Mouse (Mus musculus) limb, embryonic 14.5 days (tissue): ENCODE data around the gene Cntnap5a. TPM values are rescaled to one million over a fixed set of nuclear protein-coding genes. Genes with fewer than 3 reads are reported as not detected.

Source experiments
- ATAC-seq: fragments of 200-750 bp; cut with Nextera tagmentation; 2 replicates; pipeline ENCODE4 v1.8.0; 2017; ENCODE audit warnings: low read depth, moderate number of reproducible peaks, moderate TSS enrichment; ENCODE audit not compliant: low FRiP score
- DNase-seq: peaks from one replicate; pipeline ENCODE4 v3.0.0-alpha.2; 2015; ENCODE audit warnings: low spot score
- H3K27ac ChIP-seq: fragments of 300-500 bp; sonication (generic); replicated peaks from 2 replicates; pipeline ENCODE4 v1.5.1; 2014; ENCODE audit warnings: low read depth, mild to moderate bottlenecking, low read length, moderate library complexity, mixed read lengths
- H3K27me3 ChIP-seq: fragments of 300-500 bp; sonication (generic); 2 replicates; pipeline ENCODE4 v1.6.1; 2014; ENCODE audit warnings: low read length, mixed read lengths; ENCODE audit not compliant: control insufficient read depth, insufficient read depth
- H3K36me3 ChIP-seq: fragments of 300-500 bp; sonication (generic); 2 replicates; pipeline ENCODE4 v1.6.1; 2014; ENCODE audit warnings: mild to moderate bottlenecking, low read length, moderate library complexity, mixed read lengths; ENCODE audit not compliant: control insufficient read depth, insufficient read depth
- H3K4me1 ChIP-seq: fragments of 300-500 bp; sonication (generic); 2 replicates; pipeline ENCODE4 v1.6.1; 2014; ENCODE audit warnings: antibody characterized with exemption, low read length, mixed read lengths; ENCODE audit not compliant: control insufficient read depth, insufficient read depth
- H3K4me2 ChIP-seq: fragments of 300-500 bp; sonication (generic); replicated peaks from 2 replicates; pipeline ENCODE4 v1.6.1; 2014; ENCODE audit warnings: low read depth, mild to moderate bottlenecking, low read length, moderate library complexity; ENCODE audit not compliant: severe bottlenecking
- H3K4me3 ChIP-seq: fragments of 300-500 bp; sonication (generic); replicated peaks from 2 replicates; pipeline ENCODE4 v1.5.1; 2014; ENCODE audit warnings: low read length
- H3K9ac ChIP-seq: fragments of 300-500 bp; sonication (generic); 2 replicates; pipeline ENCODE4 v1.6.1; 2014; ENCODE audit warnings: mild to moderate bottlenecking, low read depth, low read length, moderate library complexity; ENCODE audit not compliant: severe bottlenecking
- H3K9me3 ChIP-seq: fragments of 300-500 bp; sonication (generic); 2 replicates; pipeline ENCODE4 v1.6.1; 2016; ENCODE audit warnings: low read length; ENCODE audit not compliant: control insufficient read depth
- POLR2A ChIP-seq: fragments of 200-500 bp; IDR thresholded peaks from 2 replicates; pipeline ENCODE4 v1.8.0; 2012; ENCODE audit warnings: inconsistent platforms, mild to moderate bottlenecking, moderate library complexity, borderline replicate concordance; ENCODE audit not compliant: insufficient read depth, insufficient read length; ENCODE audit errors: extremely low read depth
- whole genome bisulfite sequencing: fragments of 180-500 bp; shearing (Covaris S2); extraction: QIAGEN DNeasy Blood & Tissue Kit; methylation state at CpG from one replicate; pipeline ENCODE4 v1.1.7; 2014; 5-methylcytosine and 5-hydroxymethylcytosine counted together
- polyA plus RNA-seq, 2 experiments: library from polyadenylated mRNA; depleted of rRNA in 1 of 2; stranded (reverse) in 1 of 2; unstranded in 1 of 2; fragments of >200 nt; fragmentation: Nextera tagmentation in 1 of 2; extraction: Ambion mirVana in 1 of 2; gene quantifications; 2 replicates each; pipeline versions ENCODE4 v1.2.1 to v1.2.3; 2012 to 2014

Gene Cntnap5a
- polyA plus RNA-seq, 2 experiments, result 0.03 TPM

- no peak overlapping the region for H3K27ac ChIP-seq
- DNase-seq, result peak; percentile 55
Observed at GRCm38 (mm10) chr1:116306555-116306954, 622.0 kb downstream of the Cntnap5a start.

GRCm38 (mm10) chr1:116311512-116311911 is 627.0 kb downstream of the Cntnap5a start:
- no peaks in the 10 kb centered on the region for H3K9me3 ChIP-seq
- H3K36me3 ChIP-seq, result no peaks in the 10 kb centered on the region
- H3K9ac ChIP-seq, result no peak overlapping the region
- TF ChIP-seq POLR2A, result no peak
- H3K4me3 ChIP-seq, result no peak overlapping the region
- no peak for DNase-seq
- no peaks in the 10 kb centered on the region for H3K4me1 ChIP-seq
- H3K27me3 ChIP-seq, result no peaks in the 10 kb centered on the region
- H3K27ac ChIP-seq, result no peak overlapping the region
- 53% methylated on average over 3 of the region's 3 CpGs for WGBS
- ATAC-seq, result no peak
- no peak overlapping the region for H3K4me2 ChIP-seq

More at GRCm38 (mm10) chr1:116306555-116306954, 622.0 kb downstream of the Cntnap5a start:
- no peak for TF ChIP-seq POLR2A
- no peaks in the 10 kb centered on the region for H3K27me3 ChIP-seq
- no peak for ATAC-seq
- no peaks in the 10 kb centered on the region for H3K36me3 ChIP-seq
- H3K9me3 ChIP-seq, result no peaks in the 10 kb centered on the region
- no peaks in the 10 kb centered on the region for H3K4me1 ChIP-seq
- H3K9ac ChIP-seq, result no peak overlapping the region
- 71% methylated on average over 3 of the region's 3 CpGs for WGBS
- no peak overlapping the region for H3K4me2 ChIP-seq
- H3K4me3 ChIP-seq, result no peak overlapping the region

- Histone ChIP-seq H3K9me3 (no peaks in the 10 kb centered on the region), H3K27ac (no peak overlapping the region), H3K4me3 (no peak overlapping the region), H3K4me2 (no peak overlapping the region), H3K9ac (no peak overlapping the region), H3K36me3 (no peaks in the 10 kb centered on the region), H3K4me1 (no peaks in the 10 kb centered on the region), H3K27me3 (no peaks in the 10 kb centered on the region)
- DNase-seq (no peak), ATAC-seq (no peak)
- no peak for TF ChIP-seq POLR2A
Observed at GRCm38 (mm10) chr1:116313269-116313668, 628.7 kb downstream of the Cntnap5a start.

GRCm38 (mm10) chr1:116324505-116324904 is 639.9 kb downstream of the Cntnap5a start:
- Histone ChIP-seq H3K4me1 (no peaks in the 10 kb centered on the region), H3K9me3 (no peaks in the 10 kb centered on the region), H3K4me2 (no peak overlapping the region), H3K4me3 (no peak overlapping the region), H3K9ac (no peak overlapping the region), H3K27ac (no peak overlapping the region), H3K27me3 (no peaks in the 10 kb centered on the region), H3K36me3 (no peaks in the 10 kb centered on the region)
- ATAC-seq, result no peak
- TF ChIP-seq POLR2A, result no peak
- no peak for DNase-seq

GRCm38 (mm10) chr1:116353669-116354068 is 669.1 kb downstream of the Cntnap5a start:
- ATAC-seq, result no peak
- H3K9ac ChIP-seq, result no peak overlapping the region
- no peak overlapping the region for H3K27ac ChIP-seq
- DNase-seq, result no peak
- no peak overlapping the region for H3K4me2 ChIP-seq
- no peaks in the 10 kb centered on the region for H3K36me3 ChIP-seq
- no peak overlapping the region for H3K4me3 ChIP-seq
- no peaks in the 10 kb centered on the region for H3K9me3 ChIP-seq
- no peaks in the 10 kb centered on the region for H3K4me1 ChIP-seq
- H3K27me3 ChIP-seq, result no peaks in the 10 kb centered on the region
- TF ChIP-seq POLR2A, result no peak

GRCm38 (mm10) chr1:116365606-116366005 is 681.0 kb downstream of the Cntnap5a start:
- no peak for TF ChIP-seq POLR2A
- DNase-seq (no peak), ATAC-seq (no peak)
- Histone ChIP-seq H3K4me3 (no peak overlapping the region), H3K27me3 (no peaks in the 10 kb centered on the region), H3K4me1 (no peaks in the 10 kb centered on the region), H3K4me2 (no peak overlapping the region), H3K27ac (no peak overlapping the region), H3K9me3 (no peaks in the 10 kb centered on the region), H3K9ac (no peak overlapping the region), H3K36me3 (no peaks in the 10 kb centered on the region)
- WGBS, result 60% methylated on average over 2 of the region's 2 CpGs
